Mouse (Mus musculus): ENCODE data around the gene Aqp11.

The Aqp11 gene

DNA sequence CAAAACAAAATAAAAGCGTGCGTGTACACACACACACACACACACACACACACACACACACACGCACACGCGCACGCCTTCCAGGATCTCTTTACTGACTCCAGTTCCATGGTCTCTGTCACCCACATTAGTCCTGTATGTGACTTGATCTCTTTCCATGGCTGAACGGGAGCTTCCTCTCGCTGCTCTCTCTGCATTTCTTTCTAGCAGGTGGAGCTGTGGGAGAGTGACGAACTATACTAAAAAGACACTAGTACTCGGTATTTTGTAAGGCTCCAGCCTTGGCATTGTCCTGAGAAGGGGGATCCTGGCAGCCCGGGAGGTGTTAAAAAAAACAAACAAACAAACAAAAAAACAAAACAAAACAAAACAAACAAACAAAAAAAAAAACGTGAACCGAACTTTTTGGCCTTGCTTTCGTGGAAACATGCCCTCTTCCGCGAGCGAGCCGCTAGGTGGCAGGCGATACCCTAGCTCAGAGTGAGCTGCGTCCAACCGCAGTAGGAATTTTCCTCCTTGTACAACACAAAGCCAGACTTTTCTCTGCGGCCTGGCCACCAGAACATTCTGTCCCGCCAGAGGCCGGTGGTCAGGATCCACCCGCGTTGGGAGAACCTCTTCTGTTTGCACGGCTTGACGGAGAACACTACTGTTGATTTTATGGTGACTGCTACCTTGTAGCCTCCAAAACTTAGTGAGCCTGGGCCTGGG lies 9.9 kb upstream of the Aqp11 start:
- no peak for DNase-seq (ENCODE audit: extremely low read depth, low read depth, low spot score)

DNA sequence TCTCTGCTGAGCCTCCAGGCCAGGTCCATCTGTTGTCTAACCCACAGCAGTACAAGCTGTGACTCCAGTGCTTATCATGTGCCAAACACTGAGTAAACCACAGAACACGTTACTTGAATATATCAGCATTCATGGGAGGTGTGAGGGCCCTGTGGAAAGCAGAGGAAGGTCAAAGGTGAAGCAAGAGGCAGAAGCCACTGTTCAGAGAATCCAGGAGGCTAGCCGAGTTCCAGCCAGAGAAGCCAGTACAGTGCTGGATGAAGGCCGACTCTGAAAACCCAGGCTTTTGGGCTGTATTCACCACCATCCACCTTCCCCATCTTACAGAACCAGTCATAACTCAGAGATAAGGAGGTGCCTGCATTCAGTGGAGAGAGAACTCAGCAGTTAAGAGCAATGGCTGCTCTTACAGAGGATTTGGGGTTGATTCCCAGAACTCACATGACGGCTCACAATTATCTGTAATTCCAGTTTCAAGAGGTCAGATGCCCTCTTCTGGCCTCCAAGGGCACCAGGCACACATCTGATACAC lies 9.2 kb upstream of the Aqp11 start:
- no peak for DNase-seq (ENCODE audit: extremely low read depth, low read depth, low spot score)

DNA sequence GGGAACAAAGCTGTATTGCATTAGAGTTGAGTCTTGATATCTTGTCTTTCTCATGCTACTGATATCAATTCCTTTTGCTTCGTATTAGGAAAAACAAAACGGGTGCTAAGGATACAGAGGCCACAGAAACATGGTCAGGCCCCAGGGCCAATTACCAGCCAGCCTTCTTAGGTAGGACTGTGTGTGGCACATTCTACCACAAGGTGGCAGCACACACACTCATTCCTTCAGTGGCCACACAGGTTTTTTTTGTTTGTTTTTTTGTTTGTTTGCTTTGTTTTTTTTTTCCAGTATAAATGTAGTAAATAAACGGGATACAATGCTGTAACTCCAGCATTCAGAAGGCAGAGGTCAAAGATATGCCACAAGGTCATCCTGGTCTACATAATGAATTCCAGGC lies 7.2 kb upstream of the Aqp11 start:
- no peak for DNase-seq (ENCODE audit: extremely low read depth, low read depth, low spot score)

DNA sequence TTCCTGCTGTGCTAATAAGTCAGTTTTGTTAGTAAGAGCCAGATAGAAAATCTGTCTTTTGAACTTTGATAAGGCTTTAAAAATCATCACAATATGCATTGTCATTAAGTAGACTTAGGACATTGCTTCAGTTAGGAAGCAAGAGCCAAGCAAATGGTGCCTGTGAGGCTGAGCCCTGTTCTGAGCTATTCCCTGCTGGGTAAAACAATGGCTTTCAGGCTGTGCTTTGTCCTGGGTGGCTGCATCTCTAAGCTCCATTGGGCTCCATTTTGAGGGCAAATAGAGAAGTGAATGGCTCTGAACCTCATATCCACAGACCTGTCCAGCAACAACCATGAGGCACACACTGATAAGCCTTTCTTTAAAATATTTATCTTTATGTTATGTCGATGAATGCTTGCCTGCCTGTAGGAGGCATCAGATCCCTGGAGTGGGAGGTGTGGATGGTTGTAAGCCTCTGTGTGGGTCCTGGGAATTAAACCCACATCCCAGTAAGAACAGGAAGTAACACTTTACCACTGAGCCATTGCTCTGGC lies 3.7 kb upstream of the Aqp11 start:
- DNase-seq (ENCODE audit: extremely low read depth, low read depth, low spot score): no peak

DNA sequence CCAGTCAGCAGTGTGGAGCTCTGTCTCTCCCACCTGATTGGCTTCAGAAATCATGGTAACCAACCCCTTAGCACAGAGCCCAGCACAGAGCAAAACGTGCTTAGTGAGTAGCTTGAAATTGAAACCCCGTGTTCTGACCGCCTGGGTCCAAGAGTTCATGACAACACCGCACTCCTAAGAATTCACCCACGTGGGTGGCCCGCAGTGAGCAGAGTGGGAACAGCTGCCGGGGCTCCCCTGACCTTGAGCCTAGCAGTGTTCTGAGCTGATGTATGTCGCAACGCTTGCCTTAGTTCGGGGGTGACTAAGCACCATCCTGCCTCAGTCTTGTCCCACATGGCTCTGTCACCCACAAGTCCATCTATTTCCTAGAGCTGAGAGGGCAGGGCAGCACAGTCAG lies 2.9 kb upstream of the Aqp11 start:
- no peak for DNase-seq (ENCODE audit: extremely low read depth, low read depth, low spot score)

DNA sequence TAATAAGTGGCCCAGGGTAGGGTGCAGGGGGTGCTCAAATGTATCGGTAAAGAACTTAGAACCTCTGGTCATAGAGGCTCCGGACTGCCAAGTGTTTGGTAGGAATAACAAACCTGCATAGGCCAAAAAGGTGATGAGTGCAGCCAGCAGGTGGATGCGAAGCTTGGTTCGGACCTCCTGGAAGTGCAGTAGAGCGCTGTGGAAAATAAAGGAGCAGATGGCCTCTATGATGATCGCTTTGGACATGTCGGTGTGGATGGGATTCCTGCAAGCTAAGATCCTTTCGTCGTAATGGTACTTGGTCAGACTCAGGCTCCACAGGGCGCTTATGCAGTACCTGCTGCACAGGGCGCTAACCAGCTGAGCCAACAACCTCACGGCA lies 842 bp downstream of the Aqp11 start:
- DNase-seq (ENCODE audit: extremely low read depth, low read depth, low spot score): no peak

DNA sequence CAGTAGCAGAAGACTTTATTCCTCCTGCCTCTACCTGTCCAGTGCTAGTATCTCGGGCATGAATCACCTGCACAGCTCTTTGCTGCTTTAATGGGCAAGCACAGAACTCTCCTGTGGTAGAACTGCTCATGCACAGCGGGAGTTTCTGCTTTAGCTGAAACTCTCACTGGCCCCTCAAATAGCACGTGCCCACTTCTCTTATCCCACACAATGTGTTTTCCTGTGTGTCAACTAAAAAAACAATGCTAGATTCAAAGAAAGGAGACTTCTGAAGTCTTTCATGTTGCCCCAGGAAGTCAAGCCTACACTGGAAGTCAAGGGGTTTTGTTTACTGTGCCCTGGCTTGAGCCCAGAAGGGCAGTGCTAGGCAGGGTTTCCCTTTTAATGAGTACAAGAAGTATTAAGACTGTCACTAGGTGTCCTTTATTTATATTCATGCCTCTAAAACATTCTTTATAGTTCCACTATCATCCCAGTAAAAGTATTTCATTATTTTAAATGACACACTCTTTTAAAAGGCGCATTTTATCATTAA lies 2.1 kb downstream of the Aqp11 start:
- DNase-seq (ENCODE audit: extremely low read depth, low read depth, low spot score): no peak

DNA sequence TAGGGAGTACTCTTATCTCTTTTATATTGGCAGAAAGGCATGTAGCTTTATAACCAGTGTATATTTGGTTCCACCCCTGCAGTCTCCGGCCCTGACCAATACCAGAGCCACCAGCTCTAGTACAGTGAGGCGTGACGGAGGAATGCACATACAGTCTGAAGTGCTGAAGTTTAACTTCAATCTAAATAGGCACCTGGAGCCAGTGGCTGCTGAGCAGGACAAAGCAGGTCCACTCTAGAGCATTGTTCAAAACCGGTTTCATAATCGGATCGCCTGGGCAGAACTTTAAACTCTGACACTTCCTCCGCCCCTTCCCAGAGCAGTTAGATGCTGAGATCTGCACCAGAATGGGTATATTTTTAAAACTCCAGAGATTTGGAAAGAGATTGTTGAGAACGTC lies 3.1 kb downstream of the Aqp11 start:
- DNase-seq (ENCODE audit: extremely low read depth, low read depth, low spot score): no peak

DNA sequence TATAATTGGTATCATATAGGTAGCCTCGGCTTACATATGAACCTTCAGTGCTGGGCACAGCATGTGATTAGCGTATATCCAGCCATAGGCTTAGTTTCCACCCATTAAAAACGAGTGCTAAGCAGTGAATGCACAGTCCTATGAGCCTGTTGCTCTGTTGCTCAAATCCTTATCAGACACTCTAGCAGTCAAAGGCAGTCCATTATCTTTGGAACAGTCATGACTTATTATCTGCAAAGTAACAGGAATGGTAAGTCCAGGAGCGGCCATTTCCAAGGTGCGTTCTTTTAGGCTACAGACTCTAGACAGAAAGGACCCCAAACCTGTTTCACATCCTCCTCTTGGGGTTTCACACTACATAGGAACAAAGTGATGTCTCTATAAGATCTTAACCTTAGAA lies 4.5 kb downstream of the Aqp11 start:
- DNase-seq (ENCODE audit: extremely low read depth, low read depth, low spot score): no peak

DNA sequence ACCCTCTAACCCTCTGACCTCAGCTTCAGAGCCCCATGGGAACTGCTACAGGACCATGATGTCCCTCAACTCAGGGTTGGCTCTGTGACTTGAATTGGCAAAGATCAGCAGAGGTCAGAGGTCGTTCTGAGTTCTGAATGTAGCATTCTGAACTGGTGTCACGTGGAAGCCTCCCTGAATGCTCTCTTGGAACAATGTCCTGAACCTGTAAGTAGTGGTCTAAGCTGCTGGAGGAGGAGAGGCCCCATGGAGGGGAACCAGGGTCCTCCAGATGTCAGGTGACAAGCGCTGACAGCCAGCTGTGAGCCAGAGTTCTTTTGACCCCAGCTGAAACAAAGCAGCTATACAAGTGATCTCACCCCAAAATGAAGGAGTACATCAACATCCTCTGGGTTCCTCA lies 7.7 kb downstream of the Aqp11 start:
- DNase-seq (ENCODE audit: extremely low read depth, low read depth, low spot score): no peak

DNA sequence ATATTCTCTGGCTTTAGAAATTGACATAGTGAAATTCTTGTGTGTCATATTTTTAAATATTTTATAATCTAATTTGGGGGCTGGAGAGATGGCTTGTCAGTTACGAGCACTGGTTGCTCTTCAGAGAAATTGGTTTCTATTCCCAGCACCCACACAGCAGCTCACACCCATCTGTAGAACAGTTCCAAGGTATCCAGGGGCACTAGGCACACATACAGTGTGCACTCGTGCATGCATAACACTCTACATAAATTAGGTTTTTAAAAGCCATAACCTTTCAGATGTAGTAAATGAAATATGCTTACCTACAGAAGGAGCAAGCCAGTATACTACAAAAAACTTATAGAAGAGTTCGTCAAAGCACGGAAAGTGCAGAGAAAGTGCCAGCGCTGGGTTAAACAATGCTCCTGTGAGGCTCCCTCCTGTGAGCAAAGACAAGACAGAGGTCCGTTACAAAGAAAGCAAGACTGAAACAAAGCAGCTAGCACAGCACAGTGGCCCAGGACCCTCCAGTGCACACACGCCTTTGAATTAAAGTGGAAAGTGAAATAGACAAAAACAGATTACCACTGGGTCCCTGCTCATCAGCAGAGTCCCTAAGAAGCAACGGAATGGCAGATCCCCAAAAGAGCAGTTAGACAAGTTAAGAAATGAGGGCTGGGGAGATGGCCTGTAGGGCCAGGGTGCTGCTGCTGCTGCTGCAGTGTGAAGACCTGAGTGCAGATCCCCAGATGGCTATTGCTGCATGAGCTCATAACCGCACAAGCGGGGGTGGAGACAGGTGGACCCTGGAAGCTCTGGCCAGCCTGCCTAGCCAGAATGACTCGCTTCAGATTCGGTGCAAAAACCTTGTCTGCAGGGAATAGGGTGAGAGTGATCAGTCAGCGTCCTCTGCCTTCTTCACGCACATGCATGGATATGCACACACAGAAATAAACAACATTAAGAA lies 9.1 kb downstream of the Aqp11 start:
- no peak for DNase-seq (ENCODE audit: extremely low read depth, low read depth, low spot score)

DNA sequence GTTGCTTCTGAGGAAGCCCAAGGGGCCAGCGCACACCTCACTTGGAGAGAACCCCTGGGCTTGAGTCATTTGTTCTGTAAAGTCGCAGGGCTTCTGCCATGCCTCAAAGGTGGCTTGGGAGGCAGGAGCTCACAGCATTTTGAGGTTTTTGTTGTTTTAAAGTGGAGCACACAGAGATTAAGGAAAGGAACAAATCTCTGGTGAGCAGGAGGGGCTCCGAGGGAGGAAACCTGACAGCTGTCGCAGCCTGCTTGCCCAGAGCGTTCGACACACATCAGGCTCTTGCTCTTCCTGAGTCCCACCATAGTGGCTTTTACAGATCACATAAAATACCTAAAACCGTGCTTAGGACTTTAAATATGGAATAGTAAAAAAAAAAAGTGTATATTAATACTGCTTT lies 11.3 kb downstream of the Aqp11 start:
- no peak for DNase-seq (ENCODE audit: extremely low read depth, low read depth, low spot score)

DNA sequence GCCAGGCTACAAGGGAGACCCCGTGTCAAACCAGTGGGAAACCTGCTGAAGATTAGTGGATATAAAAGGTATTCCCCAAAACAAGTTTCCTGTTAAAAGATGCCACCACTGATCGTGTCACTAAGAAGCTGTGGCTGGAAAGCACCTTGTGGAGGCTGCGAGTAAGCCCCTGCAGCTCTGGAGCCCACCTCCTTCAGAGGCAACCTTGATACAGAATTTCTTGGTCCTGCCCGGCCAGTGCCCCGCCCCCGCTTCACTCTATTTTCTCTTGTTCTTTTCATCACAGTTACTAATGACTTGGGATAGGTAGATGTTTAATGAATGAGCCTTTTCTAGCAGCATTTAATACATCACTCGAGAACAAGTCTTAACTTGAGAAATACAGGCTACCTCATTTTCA lies 12.0 kb downstream of the Aqp11 start:
- DNase-seq (ENCODE audit: extremely low read depth, low read depth, low spot score): no peak

DNA sequence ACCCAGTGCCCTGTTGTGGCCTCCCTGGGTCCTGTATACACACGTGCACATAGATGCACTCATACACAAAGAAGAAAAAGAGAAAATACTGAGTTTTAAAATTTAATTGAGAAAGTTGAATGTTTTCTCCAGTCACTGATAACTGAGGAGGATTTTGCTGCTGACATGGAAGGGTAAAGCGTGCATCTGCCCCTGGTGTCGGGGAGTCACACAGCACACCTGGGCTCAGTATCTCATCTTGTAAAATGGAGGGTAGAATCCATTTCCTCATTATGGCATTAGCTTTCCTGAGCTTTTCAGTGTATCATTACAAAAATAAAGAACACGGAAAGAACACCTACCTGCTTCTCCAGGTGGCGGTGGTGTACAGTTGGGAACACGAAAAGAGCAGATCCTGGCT lies 12.7 kb downstream of the Aqp11 start:
- no peak for DNase-seq (ENCODE audit: extremely low read depth, low read depth, low spot score)

DNA sequence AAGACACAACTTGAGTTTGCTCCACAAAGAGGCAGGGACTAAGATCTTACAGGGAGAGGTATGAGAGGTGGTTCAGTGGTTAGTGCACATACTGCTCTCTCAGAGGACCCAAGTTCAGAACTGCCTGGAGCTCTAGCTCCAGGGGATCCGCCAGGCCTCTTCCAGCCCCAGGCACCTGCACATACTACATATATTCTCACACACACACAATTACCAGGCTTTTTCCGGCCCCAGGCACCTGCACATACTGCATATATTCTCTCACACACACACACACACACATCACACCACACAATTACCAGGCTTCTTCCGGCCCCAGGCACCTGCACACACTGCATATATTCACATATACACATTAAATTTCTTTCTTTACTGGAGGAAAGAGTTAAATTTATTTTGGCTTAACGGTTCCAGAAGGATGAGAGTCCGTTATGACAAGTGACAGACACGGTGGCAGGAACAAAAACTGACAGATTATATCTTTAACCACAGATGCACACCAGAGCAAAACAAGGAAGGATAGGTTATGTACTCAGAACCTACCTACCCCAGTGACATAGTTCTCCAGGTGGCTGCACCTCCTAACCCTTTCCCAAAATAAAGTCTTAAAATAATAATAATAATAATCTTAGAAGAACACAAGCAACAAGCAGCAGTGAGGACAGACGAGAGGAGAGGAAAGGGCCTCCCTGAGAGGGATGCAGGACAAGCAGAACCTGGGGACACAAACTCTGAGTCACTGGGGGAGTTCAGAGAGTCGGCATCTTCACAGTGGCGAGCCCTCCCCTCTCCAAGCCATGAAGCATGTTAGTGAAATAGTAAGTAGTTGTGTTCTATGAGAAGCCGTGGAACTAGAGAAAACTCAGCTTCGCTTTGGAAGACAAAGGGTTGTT lies 14.2 kb downstream of the Aqp11 start:
- no peak for DNase-seq (ENCODE audit: extremely low read depth, low read depth, low spot score)

DNA sequence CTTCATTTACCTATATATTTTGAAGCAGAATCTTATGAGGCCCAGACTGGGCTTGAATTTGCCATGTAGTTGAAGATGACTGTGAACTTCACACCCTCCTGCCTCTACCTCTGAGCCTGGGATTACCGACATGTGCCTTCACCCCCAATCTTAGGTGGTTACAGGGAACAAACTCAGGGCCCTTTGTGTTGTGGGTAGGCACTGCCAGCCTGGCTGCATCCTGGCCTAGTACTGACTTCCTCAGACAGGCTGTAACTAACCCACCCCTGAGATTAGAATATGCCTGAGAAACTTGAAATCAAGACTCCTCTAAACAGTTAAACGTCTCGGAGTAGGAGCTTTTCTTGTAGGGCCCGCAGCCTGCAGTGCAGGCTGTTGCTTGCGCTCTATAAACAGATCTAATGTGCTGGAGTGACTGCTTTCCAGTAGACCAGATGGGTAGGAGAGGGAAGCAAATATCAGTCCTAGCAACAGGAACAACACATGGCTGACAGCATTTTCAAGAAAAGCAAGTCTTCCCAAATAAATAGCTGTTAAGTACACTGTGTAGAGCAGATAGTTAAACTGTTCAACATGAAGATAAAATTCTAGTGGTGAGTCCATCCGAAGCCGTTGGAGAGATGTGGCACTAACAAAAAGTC lies 15.7 kb downstream of the Aqp11 start:
- no peak for DNase-seq (ENCODE audit: extremely low read depth, low read depth, low spot score)

DNA sequence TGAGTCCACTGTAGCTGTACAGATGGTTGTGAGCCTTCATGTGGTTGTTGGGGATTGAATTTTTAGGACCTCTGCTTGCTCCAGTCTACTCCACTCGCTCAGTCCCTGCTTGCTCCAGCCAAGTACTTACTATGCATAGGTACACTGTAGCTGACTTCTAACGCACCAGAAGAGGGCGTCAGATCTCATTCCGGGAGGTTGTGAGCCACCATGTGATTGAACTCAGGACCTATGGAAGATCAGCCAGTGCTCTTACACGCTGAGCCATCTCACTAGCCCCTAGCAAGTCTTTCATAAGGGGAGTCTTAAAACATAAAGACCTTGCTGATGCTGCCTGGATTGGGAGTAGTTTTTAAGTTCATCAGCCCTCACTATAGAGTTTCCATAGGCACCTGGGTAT lies 18.0 kb downstream of the Aqp11 start:
- no peak for DNase-seq (ENCODE audit: extremely low read depth, low read depth, low spot score)

DNA sequence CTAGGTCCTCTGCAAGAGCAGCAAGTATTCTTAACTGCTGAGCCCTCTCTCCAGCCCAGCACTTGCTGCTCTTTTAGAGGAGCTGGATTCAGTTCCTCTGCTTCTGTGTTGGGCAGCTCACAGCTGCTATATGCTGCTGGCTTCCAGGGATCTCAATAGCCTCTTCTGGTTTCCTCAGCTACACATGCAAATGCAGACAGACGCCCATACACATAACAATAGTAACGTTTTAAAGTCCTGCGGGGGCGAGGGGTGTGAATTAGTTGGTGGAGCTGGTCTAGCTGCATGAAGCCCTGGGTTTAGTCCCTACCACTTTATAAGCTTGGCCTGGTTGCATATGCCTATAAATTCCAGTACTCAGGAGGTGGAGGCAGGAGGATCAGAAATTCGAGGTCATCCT lies 19.0 kb downstream of the Aqp11 start:
- DNase-seq (ENCODE audit: extremely low read depth, low read depth, low spot score): no peak

DNA sequence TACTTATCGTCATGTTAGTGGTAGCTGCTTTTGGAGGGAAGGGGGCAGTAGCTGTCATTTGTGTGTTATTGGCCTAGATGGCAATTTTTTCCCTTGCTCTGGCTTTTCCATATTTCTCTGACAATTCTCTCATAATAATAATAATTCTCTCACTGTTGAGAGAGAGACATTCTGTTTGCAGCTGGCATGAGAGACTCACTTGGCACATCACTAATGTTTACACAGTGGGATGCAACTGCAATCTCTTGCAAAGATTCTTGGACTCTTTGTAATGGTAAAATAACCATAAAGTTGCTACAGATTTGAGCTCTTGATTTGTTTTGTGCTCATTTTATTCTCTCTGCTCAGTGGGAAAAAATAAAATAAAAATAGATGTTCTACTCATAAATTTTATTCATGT lies 20.8 kb downstream of the Aqp11 start:
- no peak for DNase-seq (ENCODE audit: extremely low read depth, low read depth, low spot score)

DNA sequence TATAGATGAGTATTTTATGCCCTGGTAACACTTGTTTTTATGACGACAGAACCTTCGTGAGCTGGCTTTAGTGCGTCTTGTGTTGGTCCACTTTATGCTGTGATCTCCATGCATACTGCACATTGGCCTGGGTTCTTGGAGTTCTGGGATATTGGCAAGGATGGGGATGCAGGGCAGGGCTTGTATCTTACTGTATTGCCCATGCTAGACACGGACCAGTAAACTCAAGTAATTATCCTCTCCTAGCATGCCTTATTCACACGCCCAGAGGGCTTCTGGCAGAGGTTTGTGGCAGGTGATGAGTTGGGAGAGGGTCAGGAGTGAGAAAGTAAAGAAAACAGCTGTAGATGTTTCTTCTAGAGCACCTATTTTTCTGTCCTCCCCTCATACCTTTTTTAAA lies 23.4 kb downstream of the Aqp11 start:
- no peak for DNase-seq (ENCODE audit: extremely low read depth, low read depth, low spot score)
